Mouse (Mus musculus) gastrocnemius, postnatal 25 days (tissue): Measurements from ENCODE around the gene AC109138.7. TPM values are rescaled to one million over a fixed set of nuclear protein-coding genes. Genes with fewer than 3 reads are reported as not detected.

Source experiments
- DNase-seq: peaks from one replicate; pipeline ENCODE4 v3.0.0; 2022
- long read RNA-seq, 2 experiments: library from polyadenylated mRNA; stranded (forward); transcript quantifications; one replicate each; pipeline ENCODE4 v2.0.0; 2021
- total RNA-seq, 2 experiments: library from RNA; stranded (reverse); gene quantifications; 1 replicate in 1 of 2; 2 replicates in 1 of 2; pipeline ENCODE4 v1.2.3; 2021

AC109138.7 gene
- total RNA-seq, result not detected
- long read RNA-seq, experiment 1, result 0 reads
- long read RNA-seq, experiment 2, result 0 reads

- peak; percentile 54 for DNase-seq
Measured at GRCm38 (mm10) chr19:4214071-4214770, at the start of gene AC109138.7, which contains the start of gene Clcf1. Gene AC109138.7 (plus strand): TSS chr19:4214357. Gene Clcf1 (plus strand): TSS chr19:4214238.

- DNase-seq, result no peak
Measured at GRCm38 (mm10) chr19:4164721-4165120, 49.4 kb upstream of the AC109138.7 start.

GRCm38 (mm10) chr19:4166678-4167476 lies 47.3 kb upstream of the AC109138.7 start:
- DNase-seq, result no peak

GRCm38 (mm10) chr19:4169378-4169784 lies 44.8 kb upstream of the AC109138.7 start:
- peak; percentile 99 for DNase-seq

GRCm38 (mm10) chr19:4169810-4170209 lies 44.3 kb upstream of the AC109138.7 start:
- DNase-seq, result no peak

DNA sequence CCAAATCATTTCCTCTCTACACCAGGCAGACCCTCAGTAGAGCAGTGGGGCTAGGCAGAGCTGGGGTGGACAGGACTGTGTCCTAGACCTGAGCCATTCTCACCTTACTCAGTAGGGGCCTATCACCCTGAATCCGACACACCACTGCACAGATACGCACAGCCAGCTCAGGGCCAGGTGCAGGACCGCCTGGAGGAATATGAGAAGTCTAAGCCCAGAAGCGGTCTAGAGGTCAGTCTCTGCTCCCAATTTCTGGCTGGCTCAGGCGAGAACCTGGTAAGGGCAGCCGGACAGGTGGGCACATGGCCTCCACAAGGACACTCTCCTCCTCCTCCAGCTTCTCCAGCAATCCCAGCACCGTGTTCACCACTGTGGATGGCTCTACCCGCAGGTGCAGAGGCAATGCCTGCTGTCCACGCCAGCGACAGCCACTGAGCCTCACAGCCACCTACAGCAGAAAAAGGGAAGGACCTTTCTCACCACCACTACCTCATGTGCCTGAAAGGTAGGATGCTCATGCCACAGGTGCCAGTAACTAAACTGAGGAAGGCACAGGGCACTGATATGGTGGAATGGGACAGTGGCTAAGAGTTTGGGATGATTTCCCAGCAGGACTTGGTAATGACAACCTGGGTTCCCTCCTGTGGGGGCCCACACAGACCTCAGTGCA lies 43.3 kb upstream of the AC109138.7 start:
- no peak for DNase-seq

DNA sequence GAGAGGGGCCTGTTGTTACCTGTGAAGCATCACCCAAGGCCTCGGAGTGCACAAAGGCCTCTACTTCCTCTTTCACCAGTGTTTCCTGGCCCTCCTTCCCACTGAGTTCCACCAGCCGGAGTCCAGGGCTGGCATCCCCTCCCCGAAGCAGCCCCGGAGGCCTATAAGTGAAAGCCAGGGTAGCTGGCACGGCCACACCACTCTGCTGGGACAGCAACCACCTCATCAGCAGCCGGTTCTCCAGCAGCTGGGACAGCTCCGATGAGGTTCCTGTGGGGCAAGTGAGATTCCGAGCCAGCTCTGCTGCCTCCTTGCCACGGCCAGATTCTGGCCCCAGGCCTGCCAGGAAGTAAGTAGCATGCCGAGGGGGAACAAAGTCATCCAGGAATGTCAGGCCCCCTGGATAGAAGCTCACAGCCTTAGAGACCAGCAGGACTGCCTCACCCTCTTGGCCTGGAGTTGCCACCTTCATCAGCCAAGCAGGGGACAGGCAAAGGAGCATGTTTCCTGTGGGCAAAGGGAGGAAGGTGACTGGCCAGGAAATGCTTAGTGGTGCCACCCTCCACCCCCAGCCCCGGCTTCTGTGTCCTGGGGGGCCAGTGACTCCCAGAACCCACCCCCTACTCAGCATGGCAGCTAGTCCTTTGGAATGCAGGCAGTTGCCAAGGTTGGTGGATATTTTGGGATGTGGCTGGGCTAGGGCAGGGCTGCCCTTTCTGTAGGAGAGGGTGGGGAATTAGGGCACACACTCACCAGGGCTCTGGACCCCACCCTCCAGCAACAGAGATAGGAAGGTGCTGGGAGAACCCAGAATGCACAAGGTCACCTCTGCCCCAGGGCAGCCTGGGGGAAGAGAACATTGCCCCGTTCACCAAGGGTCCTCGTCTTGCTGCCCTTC lies 42.5 kb upstream of the AC109138.7 start:
- DNase-seq, result peak; percentile 74

DNA sequence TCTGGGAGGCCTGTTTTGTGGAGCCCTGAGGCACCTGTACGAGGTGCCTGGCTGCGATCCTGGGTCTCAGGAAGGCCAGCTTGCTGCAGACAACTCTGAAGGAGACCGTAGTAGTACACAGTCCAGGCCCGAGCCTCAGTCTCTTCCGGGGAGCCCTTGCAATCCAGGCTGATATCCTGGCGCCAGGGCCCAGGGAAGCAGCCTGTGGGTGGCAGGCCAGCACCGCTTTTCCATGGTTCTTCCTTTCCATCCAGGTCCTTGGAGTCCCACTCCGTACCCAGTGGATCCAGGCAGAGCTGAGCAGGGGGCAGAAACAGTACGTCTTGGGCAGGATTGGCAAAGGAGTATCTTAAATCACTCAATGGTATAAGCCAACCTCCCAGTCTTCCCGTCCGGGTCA lies 41.2 kb upstream of the AC109138.7 start:
- no peak for DNase-seq

GRCm38 (mm10) chr19:4175368-4175947 lies 38.7 kb upstream of the AC109138.7 start, which contains the start of gene Carns1:
Gene Carns1 (minus strand): TSS chr19:4175479.
- peak; percentile 60 for DNase-seq

- DNase-seq, result no peak
Measured at GRCm38 (mm10) chr19:4180411-4180810, 33.7 kb upstream of the AC109138.7 start.

GRCm38 (mm10) chr19:4181892-4182291 lies 32.3 kb upstream of the AC109138.7 start:
- DNase-seq, result no peak

DNA sequence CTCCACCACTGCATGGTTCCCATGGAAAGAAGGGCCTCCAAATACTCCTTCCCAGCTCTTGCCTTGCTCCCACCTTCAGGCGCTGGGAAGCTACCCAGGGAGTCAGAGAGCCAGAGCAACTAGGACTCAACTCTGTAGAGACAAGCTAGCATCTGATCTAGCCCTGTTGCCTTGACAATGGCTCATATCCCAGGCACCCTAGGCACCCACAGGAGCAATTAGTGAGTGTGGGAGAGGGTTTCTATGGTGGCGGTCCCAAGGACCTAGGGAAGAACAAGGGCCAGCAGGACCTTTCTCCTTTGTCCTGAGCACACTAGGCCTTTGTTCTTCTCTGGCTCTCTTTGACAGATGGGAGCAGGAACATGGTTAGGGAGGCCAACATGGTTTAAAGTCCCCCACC lies 30.5 kb upstream of the AC109138.7 start:
- no peak for DNase-seq

DNA sequence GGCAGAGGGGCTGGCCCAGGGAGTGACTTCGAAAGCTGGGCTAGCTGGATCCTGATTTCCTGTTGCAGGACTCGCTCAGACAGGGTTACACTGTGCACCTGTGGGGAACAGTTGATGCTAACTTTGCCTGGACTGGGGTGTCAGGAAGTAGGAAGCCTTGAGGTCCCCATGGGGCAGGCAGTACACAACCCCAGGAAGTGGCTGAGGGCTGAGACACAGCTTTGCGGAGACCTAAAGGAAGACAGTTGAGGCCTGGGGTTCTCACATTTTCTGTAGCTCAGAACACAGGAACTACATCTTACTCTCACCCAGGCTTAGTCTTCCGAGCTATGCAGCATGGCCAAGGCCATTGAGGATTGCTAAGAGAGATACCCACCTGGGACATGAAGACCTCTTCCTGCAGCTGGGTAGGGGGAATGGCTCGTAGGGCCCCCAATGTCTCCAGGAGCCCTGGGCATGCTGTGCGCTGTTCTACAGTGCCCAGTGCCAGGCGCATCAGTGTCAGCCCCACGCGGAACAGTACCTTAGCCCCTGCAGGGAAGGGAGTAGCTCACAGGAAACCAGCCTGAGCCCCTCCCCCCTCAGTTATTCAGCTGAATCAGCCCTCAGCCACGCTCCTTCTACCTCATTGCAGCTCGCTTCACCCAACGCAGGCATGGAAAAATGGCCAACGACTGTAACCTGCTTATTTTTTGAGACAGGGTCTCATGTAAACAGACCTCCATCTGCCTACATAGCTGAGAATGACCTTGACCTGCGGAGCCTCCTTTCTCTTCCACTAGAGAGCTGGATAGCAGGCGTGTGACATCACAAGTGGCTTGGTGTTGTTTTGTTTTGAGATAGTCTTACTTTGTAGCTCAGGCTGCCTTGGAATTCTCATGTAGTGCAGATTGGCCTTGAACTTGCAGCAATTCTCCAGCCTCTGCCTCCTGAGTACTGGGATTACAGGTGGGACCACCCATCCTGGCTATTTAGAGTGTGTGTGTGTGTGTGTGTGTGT lies 28.9 kb upstream of the AC109138.7 start:
- no peak for DNase-seq

GRCm38 (mm10) chr19:4187303-4187702 lies 26.9 kb upstream of the AC109138.7 start:
- DNase-seq, result no peak

GRCm38 (mm10) chr19:4189051-4189620 lies 25.0 kb upstream of the AC109138.7 start:
- no peak for DNase-seq

DNA sequence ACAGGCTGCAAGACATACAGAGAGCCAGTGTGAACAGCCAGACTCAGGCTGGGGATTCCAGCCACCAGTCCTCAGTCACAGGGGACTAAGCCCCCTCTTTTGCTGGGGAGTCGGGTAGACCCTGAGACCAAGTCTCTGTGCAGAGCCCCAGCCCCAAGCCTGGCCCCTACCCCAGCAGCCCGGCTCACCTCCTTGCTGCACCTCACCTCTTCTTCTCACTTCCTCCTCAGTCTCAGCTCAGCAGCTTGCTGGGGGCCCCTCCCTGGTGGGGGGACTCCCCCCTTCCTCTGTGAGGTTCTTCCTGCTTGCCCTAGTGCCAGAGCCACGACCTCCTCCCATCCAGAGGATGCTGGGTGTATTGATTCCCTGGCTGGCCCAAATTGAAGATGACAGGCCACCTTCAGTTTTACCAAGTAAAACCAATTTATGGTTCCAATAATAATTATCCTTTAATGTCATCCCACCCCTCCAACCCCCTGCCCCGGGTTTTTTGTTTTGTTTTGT lies 23.3 kb upstream of the AC109138.7 start, which contains the start of gene Tbc1d10c:
Tbc1d10c (minus strand) TSS at position 454 of the 504 bp plus-strand sequence.
- DNase-seq, result peak; percentile 66

GRCm38 (mm10) chr19:4191528-4192250 lies 22.5 kb upstream of the AC109138.7 start, which contains the start of gene Ppp1ca:
Gene Ppp1ca (plus strand): TSS chr19:4192065.
- DNase-seq, result peak; percentile 96

DNA sequence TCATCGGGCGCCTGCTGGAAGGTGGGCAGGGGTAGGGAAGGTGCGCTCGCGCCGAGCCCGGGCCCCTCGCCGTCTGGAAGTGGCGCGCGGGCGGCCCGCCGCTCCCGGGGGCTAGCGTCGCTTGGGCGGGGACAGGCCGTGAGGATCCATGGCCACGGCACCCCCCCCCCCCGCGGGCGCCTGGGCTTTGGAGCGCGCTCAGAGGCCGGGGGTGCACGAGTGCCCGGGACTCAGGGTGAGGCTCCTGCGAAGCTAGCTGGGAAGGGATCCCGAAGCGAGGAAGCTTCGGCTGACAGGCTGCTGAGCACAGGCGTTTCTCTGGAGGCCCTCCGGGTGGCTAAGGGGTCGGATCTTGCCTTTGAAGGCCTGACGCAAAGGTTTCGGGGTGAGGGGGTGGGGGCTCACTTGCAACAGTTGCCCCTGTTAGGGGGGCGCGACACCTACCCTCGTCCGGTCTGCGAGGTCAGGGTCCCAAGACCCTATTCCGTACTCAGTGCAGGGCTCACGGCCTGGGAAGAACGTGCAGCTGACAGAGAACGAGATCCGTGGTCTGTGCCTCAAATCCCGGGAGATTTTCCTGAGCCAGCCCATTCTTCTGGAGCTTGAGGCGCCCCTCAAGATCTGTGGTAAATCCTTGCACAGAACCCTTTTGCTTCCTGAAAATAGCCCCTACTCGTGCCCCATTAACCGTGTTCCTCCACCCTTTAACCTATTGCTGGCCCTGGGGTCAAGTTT lies 21.7 kb upstream of the AC109138.7 start:
- DNase-seq, result no peak
